Mouse (Mus musculus) testis, adult 2 months (tissue): ENCODE results near the gene En1. TPM values are rescaled to one million over a fixed set of nuclear protein-coding genes. Genes with fewer than 3 reads are reported as not detected.

Experiments used
- H3K27ac ChIP-seq: fragments of 200-500 bp; 2 replicates; pipeline ENCODE4 v1.5.1; 2012; ENCODE audit warnings: low read depth, low read length; ENCODE audit not compliant: control insufficient read depth, insufficient read depth
- H3K27me3 ChIP-seq: fragments of 200-500 bp; 2 replicates; pipeline ENCODE4 v1.6.1; 2012; ENCODE audit warnings: mild to moderate bottlenecking, low read length, moderate library complexity; ENCODE audit not compliant: control insufficient read depth, insufficient read depth
- H3K36me3 ChIP-seq: fragments of 200-500 bp; 2 replicates; pipeline ENCODE4 v1.6.1; 2012; ENCODE audit warnings: mild to moderate bottlenecking, low read length; ENCODE audit not compliant: control insufficient read depth, insufficient read depth
- H3K4me1 ChIP-seq: fragments of 200-500 bp; 2 replicates; pipeline ENCODE4 v1.6.1; 2012; ENCODE audit warnings: low read length; ENCODE audit not compliant: control insufficient read depth, insufficient read depth
- H3K4me3 ChIP-seq: fragments of 200-500 bp; 2 replicates; pipeline ENCODE4 v1.5.1; 2012; ENCODE audit warnings: low read depth, mild to moderate bottlenecking, low read length, moderate library complexity, mixed read lengths; ENCODE audit not compliant: control insufficient read depth
- CTCF ChIP-seq: fragments of 200-500 bp; IDR thresholded peaks from 2 replicates; pipeline ENCODE4 v1.5.1; 2012; ENCODE audit warnings: low read depth, mild to moderate bottlenecking, inconsistent platforms, low read length, moderate library complexity; ENCODE audit not compliant: control insufficient read depth, insufficient read depth, insufficient replicate concordance
- POLR2A ChIP-seq: fragments of 200-500 bp; IDR thresholded peaks from 2 replicates; pipeline ENCODE4 v1.6.1; 2012; ENCODE audit warnings: low read depth, mild to moderate bottlenecking, inconsistent platforms, low read length, moderate library complexity; ENCODE audit not compliant: control insufficient read depth
- polyA plus RNA-seq: library from polyadenylated mRNA; depleted of rRNA; stranded (reverse); fragments of >200 nt; gene quantifications from 2 replicates; pipeline ENCODE4 v1.2.3, GENCODE M21; 2012; rRNA removed

The En1 gene
- polyA plus RNA-seq, result 0.04 TPM in 1 of 2 replicates, not detected in the other

GRCm38 (mm10) chr1:120602031-120602730 lies at the start of gene En1:
TSS of gene En1 (plus strand) at chr1:120602418.
- Histone ChIP-seq H3K4me3 (no peak within 1 kb of the TSS; the same call in 1 of the 2 replicates), H3K27me3 (peaks cover 19% of the 10 kb centered on the region), H3K36me3 (no peaks in the 10 kb centered on the region), H3K4me1 (peaks cover 6% of the 10 kb centered on the region; the same call in 1 of the 2 replicates), H3K27ac (no peak within 1 kb of the TSS)
- TF ChIP-seq CTCF (no peak), POLR2A (no peak)

GRCm38 (mm10) chr1:120556926-120557846 lies 45.0 kb upstream of the En1 start:
- no peak for TF ChIP-seq CTCF
- TF ChIP-seq POLR2A, result no peak
- no peak overlapping the region for H3K4me3 ChIP-seq
- no peaks in the 10 kb centered on the region for H3K4me1 ChIP-seq
- H3K27me3 ChIP-seq, result no peaks in the 10 kb centered on the region
- H3K36me3 ChIP-seq, result no peaks in the 10 kb centered on the region
- H3K27ac ChIP-seq, result no peak overlapping the region

- Histone ChIP-seq H3K27me3 (no peaks in the 10 kb centered on the region), H3K36me3 (no peaks in the 10 kb centered on the region), H3K4me1 (no peaks in the 10 kb centered on the region), H3K4me3 (no peak overlapping the region), H3K27ac (no peak overlapping the region)
- TF ChIP-seq POLR2A (no peak), CTCF (no peak)
These were observed 43.6 kb upstream of the En1 start for GRCm38 (mm10) chr1:120558341-120559285.

- Histone ChIP-seq H3K4me1 (no peaks in the 10 kb centered on the region), H3K4me3 (no peak overlapping the region), H3K27me3 (no peaks in the 10 kb centered on the region), H3K36me3 (no peaks in the 10 kb centered on the region), H3K27ac (no peak overlapping the region)
- TF ChIP-seq POLR2A, result no peak
- TF ChIP-seq CTCF, result no peak
These were observed 42.3 kb upstream of the En1 start for GRCm38 (mm10) chr1:120559911-120560310.

- no peak for TF ChIP-seq CTCF
- H3K4me1 ChIP-seq, result no peaks in the 10 kb centered on the region
- no peak overlapping the region for H3K27ac ChIP-seq
- H3K4me3 ChIP-seq, result no peak overlapping the region
- no peaks in the 10 kb centered on the region for H3K36me3 ChIP-seq
- no peaks in the 10 kb centered on the region for H3K27me3 ChIP-seq
These were observed 20.9 kb upstream of the En1 start for GRCm38 (mm10) chr1:120581306-120581705.

GRCm38 (mm10) chr1:120585481-120585880 lies 16.7 kb upstream of the En1 start:
- TF ChIP-seq CTCF (no peak), POLR2A (no peak)
- no peaks in the 10 kb centered on the region for H3K4me1 ChIP-seq
- no peaks in the 10 kb centered on the region for H3K36me3 ChIP-seq
- H3K27ac ChIP-seq, result no peak overlapping the region
- H3K4me3 ChIP-seq, result no peak overlapping the region
- H3K27me3 ChIP-seq, result no peaks in the 10 kb centered on the region
